Mouse (Mus musculus): ENCODE measurements around the gene Rnf43. TPM values are rescaled to one million over a fixed set of nuclear protein-coding genes. Genes with fewer than 3 reads are reported as not detected.

Gene Rnf43
- polyA plus RNA-seq, 1 experiment from 2014 or later = 5.5 TPM

DNA sequence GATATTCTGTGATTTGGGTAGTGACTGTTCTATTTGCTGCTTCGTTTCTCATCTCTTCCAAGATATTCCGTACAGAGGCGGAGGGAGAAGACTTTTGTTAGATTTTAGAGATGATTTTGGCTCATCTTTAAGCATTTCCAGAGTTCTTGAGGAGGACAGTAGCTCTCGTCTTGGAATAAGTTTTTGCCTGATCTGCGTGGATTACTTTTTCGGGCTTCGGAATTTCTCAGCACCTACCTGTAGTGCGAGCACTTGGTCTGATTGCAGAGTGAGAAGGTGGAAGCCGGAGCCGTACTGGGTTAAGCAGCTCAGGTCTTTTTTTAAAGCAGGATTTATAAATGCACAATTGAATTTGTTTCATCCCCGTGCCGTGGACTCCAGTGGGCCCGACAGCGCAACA is 300 bp downstream of the Rnf43 start:
- Histone ChIP-seq H3K4me1 (replicated peaks; ENCODE audit: insufficient read depth, low read length) (no peaks in the 10 kb centered on the region), H3K27me3 (ENCODE audit: insufficient read depth, low read length) (no peaks in the 10 kb centered on the region), H3K27ac (no peak overlapping the region), H3K4me2 (ENCODE audit: low read length) (peak overlapping the region; percentile 54), H3K9me3 (replicated peaks; ENCODE audit: low read length) (no peaks in the 10 kb centered on the region), H3K36me3 (ENCODE audit: insufficient read depth, low read length) (no peaks in the 10 kb centered on the region), H3K9ac (ENCODE audit: low read depth, low read length) (peak overlapping the region; percentile 32), H3K4me3 (replicated peaks; ENCODE audit: low read depth, low read length) (peak overlapping the region; percentile 44)
- ATAC-seq (replicated peaks; ENCODE audit: low FRiP score, low read depth) (no peak), DNase-seq (ENCODE audit: low spot score) (no peak)
- 4% methylated on average over 14 of the region's 14 CpGs for WGBS
- no peak for TF ChIP-seq CTCF (IDR thresholded peaks at IDR 0.05; ENCODE audit: low read depth)

DNA sequence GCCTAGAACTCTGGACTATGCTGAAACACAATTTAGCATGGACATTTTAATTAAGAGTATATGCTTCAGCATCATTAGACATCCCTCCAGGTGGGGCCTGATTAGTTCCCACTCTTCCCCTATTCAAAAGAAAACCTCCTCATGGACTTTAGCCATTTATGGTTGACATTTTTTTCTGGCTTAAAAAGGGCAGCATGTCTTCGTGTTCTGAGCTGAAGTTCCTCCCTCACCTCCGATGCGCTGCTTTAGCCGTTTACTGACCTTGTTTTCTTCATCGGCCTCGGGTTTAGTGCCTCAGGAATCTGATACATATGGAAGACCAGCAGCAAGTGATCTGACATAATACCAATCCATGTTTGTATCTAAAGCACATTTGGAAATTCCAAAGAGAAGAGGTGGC is 1.4 kb downstream of the Rnf43 start:
- Histone ChIP-seq H3K4me1 (replicated peaks; ENCODE audit: insufficient read depth, low read length) (no peaks in the 10 kb centered on the region), H3K27me3 (ENCODE audit: insufficient read depth, low read length) (no peaks in the 10 kb centered on the region), H3K4me3 (replicated peaks; ENCODE audit: low read depth, low read length) (peak overlapping the region; percentile 44), H3K9ac (ENCODE audit: low read depth, low read length) (peak overlapping the region; percentile 38; the same call in 1 of the 2 replicates), H3K27ac (no peak overlapping the region), H3K4me2 (ENCODE audit: low read length) (peak overlapping the region; percentile 54), H3K9me3 (replicated peaks; ENCODE audit: low read length) (no peaks in the 10 kb centered on the region), H3K36me3 (ENCODE audit: insufficient read depth, low read length) (no peaks in the 10 kb centered on the region)
- DNase-seq (ENCODE audit: low spot score) (no peak), ATAC-seq (replicated peaks; ENCODE audit: low FRiP score, low read depth) (no peak)
- WGBS = 57% methylated on average over 6 of the region's 6 CpGs
- TF ChIP-seq CTCF (IDR thresholded peaks at IDR 0.05; ENCODE audit: low read depth) = no peak

DNA sequence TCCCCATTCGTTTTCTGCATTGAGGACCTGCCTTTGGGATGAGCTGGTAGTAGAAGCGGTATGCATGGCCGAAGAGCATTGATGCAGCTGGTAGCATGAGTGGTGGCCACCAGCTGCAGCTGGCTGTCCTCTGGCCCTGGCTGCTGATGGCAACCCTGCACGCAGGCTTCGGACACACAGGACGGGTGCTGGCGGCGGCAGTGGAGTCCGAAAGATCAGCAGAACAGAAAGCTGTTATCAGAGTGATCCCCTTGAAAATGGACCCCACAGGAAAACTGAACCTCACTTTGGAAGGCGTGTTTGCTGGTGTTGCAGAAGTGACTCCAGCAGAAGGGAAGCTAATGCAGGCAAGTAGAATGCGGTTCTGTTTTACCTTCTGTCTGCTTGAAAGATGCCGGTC is 2.0 kb downstream of the Rnf43 start:
- no peak for ATAC-seq (replicated peaks; ENCODE audit: low FRiP score, low read depth)
- H3K4me2 ChIP-seq (ENCODE audit: low read length) = peak overlapping the region; percentile 54
- no peak for DNase-seq (ENCODE audit: low spot score)
- H3K4me1 ChIP-seq (replicated peaks; ENCODE audit: insufficient read depth, low read length) = no peaks in the 10 kb centered on the region
- peak overlapping the region; percentile 38; the same call in 1 of the 2 replicates for H3K9ac ChIP-seq (ENCODE audit: low read depth, low read length)
- no peak overlapping the region for H3K27ac ChIP-seq
- no peaks in the 10 kb centered on the region for H3K27me3 ChIP-seq (ENCODE audit: insufficient read depth, low read length)
- no peaks in the 10 kb centered on the region for H3K9me3 ChIP-seq (replicated peaks; ENCODE audit: low read length)
- H3K4me3 ChIP-seq (replicated peaks; ENCODE audit: low read depth, low read length) = peak overlapping the region; percentile 44
- H3K36me3 ChIP-seq (ENCODE audit: insufficient read depth, low read length) = no peaks in the 10 kb centered on the region
- no peak for TF ChIP-seq CTCF (IDR thresholded peaks at IDR 0.05; ENCODE audit: low read depth)
- 63% methylated on average over 12 of the region's 12 CpGs for whole genome bisulfite sequencing

DNA sequence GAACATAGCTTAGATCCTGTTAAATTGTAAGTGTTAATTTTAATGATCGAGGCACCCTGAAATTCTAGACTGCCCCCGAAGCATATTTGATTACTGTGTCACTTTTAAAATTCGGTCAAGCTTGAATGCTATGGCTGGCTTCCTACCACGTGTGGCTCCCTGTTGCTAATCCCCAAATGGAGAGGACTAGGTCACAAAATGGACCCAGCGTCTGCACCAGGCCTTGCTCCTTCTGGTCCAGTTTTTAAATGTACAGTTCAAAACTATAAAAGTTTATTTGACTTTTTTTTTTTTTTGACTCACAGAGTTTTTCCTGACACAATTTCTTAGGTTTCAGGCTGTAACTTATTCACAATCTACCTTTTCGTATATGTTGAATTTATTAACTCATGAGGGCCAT is 2.7 kb downstream of the Rnf43 start:
- 58% methylated on average over 6 of the region's 6 CpGs for WGBS
- H3K9me3 ChIP-seq (replicated peaks; ENCODE audit: low read length) = no peaks in the 10 kb centered on the region
- H3K27me3 ChIP-seq (ENCODE audit: insufficient read depth, low read length) = no peaks in the 10 kb centered on the region
- peak overlapping the region; percentile 34 for H3K4me2 ChIP-seq (ENCODE audit: low read length)
- no peak for ATAC-seq (replicated peaks; ENCODE audit: low FRiP score, low read depth)
- no peaks in the 10 kb centered on the region for H3K36me3 ChIP-seq (ENCODE audit: insufficient read depth, low read length)
- peak; percentile 27 for DNase-seq (ENCODE audit: low spot score)
- no peak for TF ChIP-seq CTCF (IDR thresholded peaks at IDR 0.05; ENCODE audit: low read depth)
- no peak overlapping the region for H3K27ac ChIP-seq
- H3K9ac ChIP-seq (ENCODE audit: low read depth, low read length) = no peak overlapping the region
- no peak overlapping the region for H3K4me3 ChIP-seq (replicated peaks; ENCODE audit: low read depth, low read length)
- no peaks in the 10 kb centered on the region for H3K4me1 ChIP-seq (replicated peaks; ENCODE audit: insufficient read depth, low read length)

DNA sequence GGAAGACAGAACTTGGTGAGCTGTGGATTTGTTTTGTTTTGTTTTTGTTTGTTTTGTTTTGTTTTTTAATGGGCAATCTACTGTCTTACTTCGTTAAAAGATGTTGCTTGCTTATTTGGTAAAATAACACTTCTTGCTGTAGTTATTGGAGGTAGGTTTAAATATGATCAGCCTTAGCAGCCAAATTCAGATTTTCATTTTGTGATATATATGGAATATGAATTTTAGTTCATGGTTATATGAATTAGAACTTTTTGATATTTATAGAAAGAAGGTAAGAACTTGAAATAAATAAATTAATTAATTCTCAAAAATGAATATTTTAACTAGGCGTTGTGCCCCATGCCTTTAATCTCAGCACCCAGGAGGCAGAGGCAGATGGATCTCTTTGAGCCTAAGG is 3.1 kb downstream of the Rnf43 start:
- no peaks in the 10 kb centered on the region for H3K9me3 ChIP-seq (replicated peaks; ENCODE audit: low read length)
- H3K27ac ChIP-seq = no peak overlapping the region
- no peaks in the 10 kb centered on the region for H3K4me1 ChIP-seq (replicated peaks; ENCODE audit: insufficient read depth, low read length)
- no peak for DNase-seq (ENCODE audit: low spot score)
- H3K27me3 ChIP-seq (ENCODE audit: insufficient read depth, low read length) = no peaks in the 10 kb centered on the region
- H3K4me2 ChIP-seq (ENCODE audit: low read length) = peak overlapping the region; percentile 34
- WGBS = 67% methylated on average over 2 of the region's 2 CpGs
- no peak for TF ChIP-seq CTCF (IDR thresholded peaks at IDR 0.05; ENCODE audit: low read depth)
- no peak overlapping the region for H3K9ac ChIP-seq (ENCODE audit: low read depth, low read length)
- no peak for ATAC-seq (replicated peaks; ENCODE audit: low FRiP score, low read depth)
- no peak overlapping the region for H3K4me3 ChIP-seq (replicated peaks; ENCODE audit: low read depth, low read length)
- H3K36me3 ChIP-seq (ENCODE audit: insufficient read depth, low read length) = no peaks in the 10 kb centered on the region

DNA sequence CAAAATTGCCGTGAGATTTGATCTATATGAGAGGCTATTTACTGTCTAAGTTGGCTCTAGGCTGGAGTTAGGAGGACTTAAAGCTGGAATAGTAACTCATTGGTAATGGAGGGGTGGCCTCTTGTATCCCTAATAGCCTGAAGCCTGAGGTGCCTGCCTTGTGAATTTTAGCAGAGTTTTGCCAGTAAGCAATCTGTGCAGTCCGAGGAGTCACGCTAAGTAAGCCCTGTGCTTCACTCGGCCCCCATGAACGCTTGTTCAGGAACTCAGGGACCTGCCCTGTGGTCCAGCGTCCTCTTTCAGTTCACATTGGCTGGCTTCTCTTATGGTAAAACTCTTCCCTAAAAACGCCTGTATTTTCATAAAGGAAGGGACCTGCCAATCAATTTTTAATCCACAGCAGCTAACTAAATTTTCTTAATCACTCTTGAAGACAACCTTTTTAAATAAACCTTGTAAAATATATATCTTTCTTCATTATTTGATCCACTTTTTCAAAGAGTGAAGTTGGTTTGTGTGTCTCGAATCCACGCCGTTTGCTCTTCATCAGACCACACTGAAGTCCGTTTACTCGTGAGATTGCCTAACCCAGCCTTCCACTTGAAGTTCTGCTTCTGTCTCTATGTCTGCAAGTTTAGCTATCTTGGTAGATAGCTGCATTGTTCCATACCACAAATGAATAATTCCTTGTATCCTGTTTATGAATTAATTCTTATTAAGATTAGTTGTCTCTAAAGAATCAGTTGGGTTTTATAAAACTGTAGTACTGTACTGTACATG is 3.9 kb downstream of the Rnf43 start:
- Histone ChIP-seq H3K4me1 (replicated peaks; ENCODE audit: insufficient read depth, low read length) (no peaks in the 10 kb centered on the region), H3K4me3 (replicated peaks; ENCODE audit: low read depth, low read length) (peak overlapping the region; percentile 17), H3K36me3 (ENCODE audit: insufficient read depth, low read length) (no peaks in the 10 kb centered on the region), H3K9ac (ENCODE audit: low read depth, low read length) (peak overlapping the region; percentile 32; the same call in 1 of the 2 replicates), H3K27me3 (ENCODE audit: insufficient read depth, low read length) (no peaks in the 10 kb centered on the region), H3K4me2 (ENCODE audit: low read length) (peak overlapping the region; percentile 34), H3K27ac (peak overlapping the region; percentile 6; the same call in 1 of the 2 replicates), H3K9me3 (replicated peaks; ENCODE audit: low read length) (no peaks in the 10 kb centered on the region)
- ATAC-seq (replicated peaks; ENCODE audit: low FRiP score, low read depth) (no peak), DNase-seq (ENCODE audit: low spot score) (no peak)
- no peak for TF ChIP-seq CTCF (IDR thresholded peaks at IDR 0.05; ENCODE audit: low read depth)
- 49% methylated on average over 12 of the region's 12 CpGs for WGBS

Measured in kidney, postnatal 0 days (tissue).